27 mouse cellular contexts compared by ENCODE assay signal in the genomic region with DNA sequence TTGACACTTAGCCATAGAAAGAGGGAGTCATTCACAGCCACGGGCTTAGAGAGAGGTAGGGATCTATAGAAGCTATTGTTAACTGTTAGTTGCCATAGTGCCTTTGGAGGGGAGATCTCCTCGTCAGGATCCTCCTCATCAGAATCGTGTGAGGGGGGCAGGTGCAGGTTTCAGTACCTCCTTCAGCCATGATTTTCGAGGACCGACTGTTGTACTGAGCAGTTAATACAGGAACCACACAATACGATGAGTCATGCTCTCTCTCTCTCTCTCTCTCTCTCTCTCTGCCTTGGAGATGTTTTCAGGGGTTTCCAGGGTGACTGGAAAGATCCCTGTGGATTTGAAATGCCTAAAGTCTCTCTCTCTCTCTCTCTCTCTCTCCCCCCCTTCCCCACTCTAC. TPM values are rescaled to one million over a fixed set of nuclear protein-coding genes. Genes with fewer than 3 reads are reported as not detected.
DNase-seq lines count a peak whose midpoint lies in the region; ATAC-seq lines count a peak whose summit lies in the region.
"Had no signal": no experiment of that assay in that cellular context is flagged by ENCODE, and none has a peak within 500 bp of the region (broad histone marks: within the 10 kb centered on the region; RNA-seq: fewer than 3 reads in every experiment).

No protein-coding gene starts in this region.

- peak; percentile 94 for ATAC-seq in granulocyte monocyte progenitor cell, adult 5-6 weeks (replicated peaks; ENCODE audit: poor library complexity, severe bottlenecking)
- ATAC-seq in erythroid progenitor cell, adult 5-6 weeks (replicated peaks; ENCODE audit: low FRiP score, poor library complexity, severe bottlenecking): no peak
- no peak for ATAC-seq in activated CD4-positive, CD25-positive, alpha-beta regulatory T cell, adult 4 months
- ATAC-seq: forebrain, embryonic 15.5 days; hindbrain, embryonic 16.5 days; inflammation-experienced regulatory T-cells, adult 6 months; intestine, postnatal 0 days; Patski had no signal

- no peaks in the 10 kb centered on the region for H3K27me3 ChIP-seq in splenic B cell, adult 2 months (ENCODE audit: control insufficient read depth, insufficient read depth, low read length, poor library complexity, severe bottlenecking)
- H3K27me3 ChIP-seq: embryonic facial prominence, embryonic 13.5 days; forebrain, embryonic 15.5 days; hindbrain, embryonic 12.5 days had no signal

- no peaks in the 10 kb centered on the region for H3K36me3 ChIP-seq in splenic B cell, adult 2 months (ENCODE audit: control insufficient read depth, insufficient read depth, low read length, poor library complexity, severe bottlenecking)
- H3K36me3 ChIP-seq: embryonic facial prominence, embryonic 13.5 days; forebrain, embryonic 15.5 days; G1E; heart, embryonic 10.5 days; hindbrain, embryonic 12.5 days had no signal

- DNase-seq in A20 (ENCODE audit: low read depth, low spot score) (peak; percentile 58), MN1 (ENCODE audit: low spot score) (peak; percentile 17)
- DNase-seq in splenic B cell, adult 2 months (ENCODE audit: low read depth, low spot score): peak; percentile 16
- no peak for DNase-seq in kidney, adult 11 months
- no peak for DNase-seq in heart, adult 11 months
- DNase-seq: adrenal gland, adult 8-10 months; cerebellum, adult 11-12 months; cerebellum, adult 9-10 months; cerebellum, postnatal 25 days; gastrocnemius, postnatal 14 days; heart, postnatal 10 days; heart, postnatal 4 days had no signal

RNA-seq across cellular contexts. Expression of a gene that starts 31.5 kb away (rescaled TPM):
- not detected in 2 replicates for total RNA-seq in granulocyte monocyte progenitor cell, adult 5-6 weeks (2014; fragmentation: Nextera tagmentation)
- not detected in 2 replicates for total RNA-seq in granulocyte monocyte progenitor cell, adult 5-6 weeks (2017)
- total RNA-seq in erythroid progenitor cell, adult 5-6 weeks (2015; ENCODE audit: low replicate concordance): not detected in 2 replicates
- total RNA-seq in erythroid progenitor cell, adult 5-6 weeks (2017; ENCODE audit: low replicate concordance): not detected in 2 replicates
- not detected for polyA plus RNA-seq in activated CD4-positive, CD25-positive, alpha-beta regulatory T cell, adult 4 months (2017; shearing (Covaris generic))
- total RNA-seq: adrenal gland, adult 8-10 months; adrenal gland, postnatal 4 days; G1E; gastrocnemius, postnatal 14 days; heart, postnatal 10 days; heart, postnatal 4 days had no signal
- polyA plus RNA-seq: embryonic facial prominence, embryonic 13.5 days; forebrain, embryonic 15.5 days; G1E; gonadal fat pad, adult 2 months; heart, embryonic 10.5 days; heart, embryonic 14.5 days; hindbrain, embryonic 12.5 days; hindbrain, embryonic 16.5 days; inflammation-experienced regulatory T-cells, adult 6 months; intestine, postnatal 0 days; Patski had no signal

RNA-seq across cellular contexts. Expression of a gene that starts 56.7 kb away (rescaled TPM):
- 30.9 and 33.6 TPM in 2 replicates for total RNA-seq in granulocyte monocyte progenitor cell, adult 5-6 weeks (2014; fragmentation: Nextera tagmentation)
- 41.0 and 51.9 TPM in 2 replicates for total RNA-seq in granulocyte monocyte progenitor cell, adult 5-6 weeks (2017)
- 106 and 114 TPM in 2 replicates for total RNA-seq in erythroid progenitor cell, adult 5-6 weeks (2015; ENCODE audit: low replicate concordance)
- 166 and 174 TPM in 2 replicates for total RNA-seq in erythroid progenitor cell, adult 5-6 weeks (2017; ENCODE audit: low replicate concordance)
- 10 to 100 TPM; 15.6 to 18.9 TPM for polyA plus RNA-seq in activated CD4-positive, CD25-positive, alpha-beta regulatory T cell, adult 4 months (2017; shearing (Covaris generic))

Comparison
In these comparisons a context has a peak if more than half of its experiments do, and no peak if none do; other contexts are left out.
1. DNase-seq: peak in A20 (single experiment), MN1 (single experiment) and splenic B cell, adult 2 months (single experiment); none in kidney, adult 11 months (single experiment) and heart, adult 11 months (single experiment).